Mouse (Mus musculus): ENCODE measurements around the gene Celf2. TPM values are rescaled to one million over a fixed set of nuclear protein-coding genes. Genes with fewer than 3 reads are reported as not detected.

Gene Celf2
- 35.5 TPM for polyA plus RNA-seq (2014; fragmentation: Illumina TruSeq; extraction: RNeasy Lipid Tissue Mini Kit (QIAGEN cat#74804); ENCODE audit: low read depth, low replicate concordance)

DNA sequence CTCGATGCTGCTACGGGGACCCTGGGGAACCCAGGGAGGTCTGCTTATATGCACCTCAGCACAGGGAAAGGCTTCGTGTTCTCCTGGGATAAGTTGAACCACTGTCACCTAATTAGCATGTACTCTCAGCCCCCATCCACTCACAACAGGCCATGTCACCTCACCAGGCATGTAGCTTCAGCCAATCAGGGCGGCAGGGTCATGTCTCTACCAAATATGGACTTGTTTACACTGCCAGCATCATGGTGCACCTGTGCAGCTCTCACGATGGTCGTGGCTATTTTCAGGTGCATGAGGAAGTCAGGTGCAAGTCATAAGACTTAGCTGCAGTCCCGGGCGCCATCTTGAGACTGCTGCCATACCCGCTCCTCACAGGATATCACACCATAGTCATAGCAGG, at the start of gene Celf2:
TSS of gene Celf2 (minus strand) at position 101 of the 400 bp plus-strand sequence.

Measured in adipose tissue, adult 10 weeks (tissue).